Mouse (Mus musculus) cerebellum, postnatal 25 days (tissue): ENCODE measurements around the gene Aldh9a1.
"Not testable (repeated sequence)": the region's sequence is repeated elsewhere in the genome, so short reads cannot be mapped to it uniquely, and the experiment has no call there.

Experiments used
- DNase-seq, 2 experiments: peaks; one replicate each; pipeline ENCODE4 v3.0.0; 2021; ENCODE audit warnings: mixed read lengths in 2 of 2

Gene Aldh9a1

DNA sequence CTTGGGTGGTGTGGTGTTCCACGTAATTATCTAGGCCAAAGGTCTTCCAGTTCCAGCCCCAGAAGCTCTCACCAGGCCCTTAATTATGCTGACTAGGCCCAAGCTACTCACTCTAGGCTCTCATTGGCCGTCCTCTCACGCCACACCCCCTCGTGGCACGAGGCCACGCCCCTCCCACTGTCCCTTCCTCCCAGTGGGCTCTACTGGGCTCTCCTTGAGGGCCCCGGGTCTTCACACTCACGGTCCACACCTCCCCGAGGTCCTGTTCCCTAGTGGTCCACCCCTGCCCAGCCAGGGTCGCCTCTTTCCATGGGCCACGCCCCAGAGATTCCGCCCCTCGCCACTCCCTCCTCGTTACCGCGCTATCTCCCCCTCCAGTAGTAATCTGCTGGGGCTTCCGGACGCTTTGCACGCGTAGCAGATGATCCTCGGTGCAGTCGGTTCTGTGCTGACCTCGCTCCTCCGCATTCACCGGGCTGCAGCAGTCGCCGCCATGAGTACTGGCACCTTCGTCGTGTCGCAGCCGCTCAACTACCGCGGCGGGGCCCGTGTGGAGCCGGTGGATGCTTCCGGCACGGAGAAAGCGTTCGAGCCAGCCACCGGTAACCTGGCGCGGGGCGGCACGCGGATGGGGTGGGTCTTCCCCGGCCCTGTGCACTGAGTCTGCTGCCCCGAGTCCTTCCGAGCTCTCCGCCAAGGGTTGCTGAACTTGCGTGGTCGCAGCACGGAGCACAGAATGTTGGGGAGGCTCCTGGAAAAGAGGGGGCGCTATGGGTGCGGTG lies at the start of gene Aldh9a1:
Gene Aldh9a1, plus strand, starts transcription at position 177 of the 782 bp plus-strand sequence.
- peak; percentile 87 to 91 for DNase-seq

DNA sequence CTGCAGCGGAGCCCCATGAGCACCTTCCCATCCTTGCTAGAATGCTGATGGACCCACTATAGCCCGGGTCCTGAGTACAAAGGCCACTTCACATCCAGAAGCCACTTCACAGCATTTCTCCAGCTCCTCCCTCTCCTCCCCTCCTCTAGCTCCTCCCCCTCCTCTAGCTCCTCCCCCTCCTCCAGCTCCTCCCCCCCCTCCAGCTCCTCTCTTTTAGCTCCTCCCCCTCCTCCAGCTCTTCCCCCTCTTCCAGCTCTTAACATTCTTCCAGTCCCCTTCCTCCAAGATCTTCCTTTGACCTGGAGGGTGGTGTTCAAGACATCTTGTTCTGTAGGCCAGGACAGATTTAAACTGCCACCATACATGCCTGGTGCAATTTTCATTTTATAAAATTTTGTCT lies 49.7 kb upstream of the Aldh9a1 start:
- DNase-seq, result no peak

DNA sequence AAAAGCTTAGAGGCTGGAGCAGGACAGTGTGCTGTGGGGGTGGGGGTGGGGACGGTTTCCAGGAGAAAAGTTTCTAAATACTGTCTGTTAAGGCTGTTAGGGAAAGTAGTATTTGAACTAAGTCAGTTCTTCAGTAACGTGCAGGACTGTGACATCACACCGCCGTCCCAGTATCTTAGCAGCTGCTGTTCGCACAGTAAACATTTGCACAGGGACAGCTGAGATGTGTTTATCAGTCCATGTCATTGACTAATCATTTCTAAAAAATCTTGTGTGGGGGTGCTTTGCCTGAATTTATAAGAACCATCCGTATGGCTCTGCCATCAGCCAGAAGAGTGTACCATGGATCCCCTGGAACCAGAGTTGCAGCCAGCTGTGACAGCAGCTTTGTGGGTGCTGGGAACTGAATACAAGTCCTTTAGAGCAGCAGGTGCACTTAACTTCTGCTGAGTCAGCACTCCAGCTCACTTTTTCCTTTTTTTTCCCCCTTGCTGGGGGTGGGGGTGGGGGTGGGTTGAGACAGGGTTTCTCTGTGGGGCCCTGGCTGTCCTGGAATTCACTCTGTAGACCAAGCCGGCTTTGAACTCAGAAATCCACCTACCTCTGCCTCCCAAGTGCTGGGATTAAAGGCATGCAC lies 44.2 kb upstream of the Aldh9a1 start:
- DNase-seq, result no peak

DNA sequence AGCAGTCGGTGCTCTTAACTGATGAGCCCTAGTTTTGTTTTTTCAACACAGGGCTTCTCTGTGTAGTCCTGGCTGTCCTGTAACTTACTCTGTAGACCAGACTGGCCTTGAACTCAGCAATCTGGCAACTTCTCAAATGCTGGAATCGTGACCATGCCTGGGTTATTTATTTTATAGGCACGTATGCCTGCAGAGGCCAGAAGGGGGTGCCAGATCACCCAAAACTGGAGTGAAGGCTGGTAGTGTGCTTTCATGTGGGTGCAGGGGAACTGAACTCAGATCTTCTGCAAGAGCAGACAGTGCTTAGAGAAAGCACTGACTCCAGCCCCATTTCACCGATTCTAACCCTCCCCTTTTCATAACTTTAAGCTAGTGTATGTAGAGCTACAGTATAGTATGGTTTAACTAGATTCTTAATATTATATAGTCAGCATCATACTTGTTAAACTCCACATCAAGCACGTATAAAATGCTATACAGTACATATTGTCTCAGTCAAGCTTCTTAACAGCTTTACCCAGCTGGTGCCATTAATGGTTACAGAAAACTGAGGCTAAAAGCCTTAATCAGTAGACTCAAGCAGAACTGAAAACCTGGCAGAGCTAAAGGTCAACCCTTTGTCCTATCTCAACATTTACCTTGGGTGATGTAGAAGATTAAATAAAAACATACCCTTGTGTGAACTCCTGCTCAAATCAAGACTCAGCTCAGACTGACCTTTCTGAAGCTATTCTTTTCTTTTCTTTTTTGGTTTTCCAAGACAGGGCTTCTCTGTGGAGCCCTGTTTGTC lies 43.1 kb upstream of the Aldh9a1 start:
- peak; percentile 48 to 65 for DNase-seq

GRCm38 (mm10) chr1:167307674-167308073 lies 42.1 kb upstream of the Aldh9a1 start:
- peak in 1 of 2 experiments; percentile 28 for DNase-seq

DNA sequence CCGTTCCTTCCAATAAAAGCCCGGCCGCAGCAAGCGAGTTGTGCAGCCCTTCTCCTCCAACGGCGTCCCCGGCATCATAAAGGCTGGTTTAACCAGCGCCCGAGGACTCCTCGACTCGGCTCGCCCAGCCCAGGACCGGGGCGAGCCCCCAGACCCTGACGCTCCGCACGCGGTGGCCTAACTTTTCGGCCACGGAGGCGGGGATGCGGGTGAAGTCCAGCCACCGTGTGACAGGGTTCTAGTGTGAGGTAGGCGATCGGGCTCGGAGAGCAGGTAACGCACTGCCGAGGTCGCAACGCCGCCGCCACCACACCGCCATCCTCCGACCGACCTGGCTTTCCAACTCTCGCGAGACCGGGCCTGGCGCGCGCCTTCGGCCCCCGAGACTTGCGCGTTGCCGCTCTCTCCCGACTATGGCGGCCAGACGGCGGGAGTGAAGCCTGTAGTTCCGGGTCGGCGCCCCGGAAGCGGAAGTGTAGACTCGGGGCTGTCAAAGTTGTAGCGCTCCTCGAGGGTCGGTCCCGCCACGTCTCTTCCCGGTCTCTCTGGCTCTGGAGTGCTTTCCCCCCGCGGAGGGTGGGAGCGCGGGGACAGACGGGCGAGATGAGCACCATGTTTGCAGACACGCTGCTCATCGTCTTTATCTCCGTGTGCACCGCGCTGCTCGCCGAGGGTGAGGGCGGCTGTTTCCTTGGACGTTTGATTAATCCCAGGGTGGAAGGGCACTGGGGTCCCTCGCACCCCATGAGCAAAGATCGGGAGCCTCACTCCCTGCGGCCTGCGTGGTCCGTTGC lies 41.3 kb upstream of the Aldh9a1 start, which contains the start of gene Tmco1:
Gene Tmco1, plus strand, starts transcription at position 118 of the 794 bp plus-strand sequence.
- DNase-seq, result peak; percentile 99

GRCm38 (mm10) chr1:167312367-167312766 lies 37.4 kb upstream of the Aldh9a1 start:
- no peak for DNase-seq

- DNase-seq, result no peak
Observed at GRCm38 (mm10) chr1:167313220-167313619, 36.6 kb upstream of the Aldh9a1 start.

- DNase-seq, result no peak
Observed at GRCm38 (mm10) chr1:167321691-167322090, 28.1 kb upstream of the Aldh9a1 start.

GRCm38 (mm10) chr1:167328776-167329175 lies 21.0 kb upstream of the Aldh9a1 start:
- DNase-seq, result no peak

GRCm38 (mm10) chr1:167331106-167331505 lies 18.7 kb upstream of the Aldh9a1 start:
- no peak for DNase-seq

DNA sequence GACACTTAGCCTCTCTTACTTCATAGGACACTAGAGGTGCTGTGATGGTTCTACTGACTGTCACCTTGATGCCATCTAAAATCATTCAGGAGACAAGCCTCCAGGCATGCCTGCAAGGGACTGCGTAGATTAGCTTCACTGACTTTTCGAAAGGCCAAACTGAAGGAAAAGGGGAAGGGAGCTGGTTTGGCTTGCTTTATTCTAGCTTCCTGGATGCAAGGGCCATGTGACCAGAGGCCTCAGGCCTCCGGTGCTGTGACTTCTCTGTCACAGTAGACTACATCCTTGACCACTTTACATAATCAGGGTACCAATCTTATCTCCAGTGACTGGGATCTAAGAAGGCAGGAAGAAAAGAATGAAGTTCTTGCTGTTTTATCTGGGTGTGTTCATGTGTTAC lies 13.4 kb upstream of the Aldh9a1 start:
- DNase-seq, result no peak

GRCm38 (mm10) chr1:167337463-167338095 lies 12.2 kb upstream of the Aldh9a1 start:
- peak; percentile 91 to 92 for DNase-seq

DNA sequence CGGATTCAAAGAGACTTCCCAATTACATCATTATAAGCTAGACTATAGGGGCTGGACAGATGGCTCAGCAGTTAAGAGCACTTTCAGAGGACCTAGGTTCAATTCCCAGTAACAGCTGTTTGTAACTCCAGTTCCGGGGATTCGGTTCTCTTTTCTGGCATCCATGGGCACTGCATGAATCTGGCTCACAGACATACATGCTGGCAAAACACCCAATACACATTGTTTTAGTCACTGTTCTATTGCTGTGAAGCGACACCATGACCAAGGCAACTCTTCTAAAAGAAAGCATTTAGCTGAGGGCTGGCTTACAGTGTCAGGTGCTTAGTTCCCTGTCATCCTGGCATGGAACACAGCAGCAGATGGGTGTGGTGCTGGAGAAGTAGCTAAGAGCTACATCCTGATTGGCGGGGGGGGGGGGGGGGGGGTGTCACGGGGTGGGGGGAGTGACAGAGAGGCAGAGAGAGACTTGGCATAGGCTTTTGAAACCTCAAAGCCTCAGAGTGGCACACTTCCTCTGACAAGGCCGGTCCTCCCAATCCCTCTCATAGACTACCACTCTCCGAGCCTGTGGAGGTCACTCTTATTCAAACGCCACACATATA lies 10.5 kb upstream of the Aldh9a1 start:
- peak; percentile 52 to 65 for DNase-seq

DNA sequence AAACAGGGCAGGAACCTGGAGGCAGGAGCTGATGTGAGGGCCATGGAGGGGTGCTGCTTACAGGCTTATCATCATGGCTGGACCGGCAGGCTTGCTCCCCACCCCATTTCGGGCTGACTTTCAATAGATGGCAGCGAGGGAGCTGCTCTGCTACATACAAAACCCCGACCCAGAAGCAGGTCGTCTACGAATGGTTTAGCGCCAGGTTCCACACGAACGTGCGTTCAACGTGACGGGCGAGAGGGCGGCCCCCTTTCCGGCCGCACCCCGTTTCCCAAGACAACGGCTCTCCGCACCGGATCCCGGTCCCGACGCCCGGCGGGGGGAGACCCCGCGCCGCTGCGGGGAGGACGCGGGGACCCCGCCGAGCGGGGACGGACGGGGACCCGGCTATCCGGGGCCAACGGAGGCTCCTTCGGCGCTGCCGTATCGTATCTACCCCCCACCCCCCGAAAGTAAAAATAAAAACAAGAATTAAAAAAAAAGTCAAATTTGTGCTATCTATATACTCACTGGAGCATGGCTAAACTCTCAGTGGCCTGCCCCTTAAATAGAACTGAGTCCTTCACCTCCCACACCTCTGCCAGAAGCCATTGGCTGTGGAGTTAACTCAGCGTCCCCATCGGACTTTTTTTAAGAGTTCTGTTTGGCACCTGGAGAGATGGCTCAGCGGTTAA lies 9.5 kb upstream of the Aldh9a1 start:
- DNase-seq, result peak; percentile 20 to 26

DNA sequence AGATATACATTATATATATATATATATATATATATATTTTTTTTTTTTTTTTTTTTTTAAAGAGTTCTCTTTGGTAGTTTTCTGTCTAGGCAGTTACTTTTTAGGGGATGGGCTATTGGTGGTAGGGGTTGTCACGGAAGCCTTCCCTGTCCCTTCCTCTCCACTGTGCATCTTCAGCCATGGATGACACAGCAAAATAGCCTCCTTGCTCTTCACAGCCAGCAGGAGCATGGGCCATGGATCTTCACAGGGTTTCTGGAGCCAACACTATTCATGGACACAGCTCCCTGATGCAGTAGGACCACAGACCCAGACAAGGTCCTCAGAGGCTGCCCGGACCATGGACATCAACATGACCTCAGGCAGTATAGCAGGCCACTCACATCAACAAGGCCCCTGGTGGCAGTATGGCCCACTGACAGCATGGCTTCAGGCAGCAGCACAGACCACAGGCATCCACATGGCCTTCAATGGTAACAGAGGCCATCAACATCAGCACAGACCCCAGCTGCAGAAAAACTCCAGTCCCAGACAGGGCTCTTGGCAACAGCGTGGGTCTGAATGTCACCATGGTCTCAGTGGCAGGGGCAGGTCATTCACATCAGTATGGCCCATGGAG lies 8.8 kb upstream of the Aldh9a1 start:
- DNase-seq, result no peak

- DNase-seq, result no peak
Observed at GRCm38 (mm10) chr1:167342831-167343230, 7.0 kb upstream of the Aldh9a1 start.

- DNase-seq, result not testable (repeated sequence)
Observed at GRCm38 (mm10) chr1:167345994-167346520, 3.7 kb upstream of the Aldh9a1 start.

GRCm38 (mm10) chr1:167349206-167349605 lies 585 bp upstream of the Aldh9a1 start:
- DNase-seq, result not testable (repeated sequence)
